8 mouse cellular contexts compared by ENCODE assay signal in the genomic region with DNA sequence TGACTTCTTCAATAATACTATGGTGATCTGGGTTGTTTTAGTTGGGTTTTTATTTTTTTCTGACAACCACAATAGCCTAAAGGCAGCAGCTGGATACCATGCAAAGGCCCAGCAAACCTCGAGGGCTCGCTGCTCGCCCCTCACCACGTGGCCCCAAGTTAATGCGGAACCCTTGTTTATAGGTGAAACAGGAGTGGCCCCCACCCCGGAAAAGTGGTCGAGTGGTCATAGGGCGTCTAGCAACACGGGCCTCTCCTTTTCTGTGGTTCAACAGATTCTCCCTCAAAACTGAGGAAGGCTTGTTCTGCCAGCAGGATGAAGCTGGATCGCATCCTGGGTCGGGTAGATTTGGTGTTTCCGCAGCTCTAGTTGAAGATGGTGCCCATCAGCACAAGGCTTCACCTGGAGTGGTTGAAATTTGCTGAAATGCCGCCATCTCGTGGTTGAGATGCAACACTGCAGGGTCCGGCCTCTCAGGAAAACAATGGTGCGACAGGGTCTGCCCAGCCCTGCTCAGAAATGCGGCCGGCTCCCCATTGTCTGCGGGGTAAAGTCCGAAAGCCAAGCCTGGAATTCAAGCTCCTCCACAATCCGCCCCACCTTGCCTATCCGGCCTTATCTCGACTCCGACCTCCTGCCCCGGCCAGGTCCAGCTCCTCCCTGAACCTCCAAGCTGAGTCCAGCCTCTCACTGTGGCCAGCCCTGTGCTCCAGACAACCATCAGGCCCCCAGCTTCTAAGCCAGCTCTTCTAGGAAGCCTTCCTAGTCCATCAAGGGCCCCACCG. TPM values are rescaled to one million over a fixed set of nuclear protein-coding genes. Genes with fewer than 3 reads are reported as not detected.
DNase-seq lines count a peak whose midpoint lies in the region; ATAC-seq lines count a peak whose summit lies in the region.

No protein-coding gene starts in this region.

- H3K4me1 ChIP-seq in intestine, embryonic 15.5 days (replicated peaks): peaks cover 10% of the 10 kb centered on the region

- WGBS in intestine, embryonic 15.5 days: 19% methylated on average over 26 of the region's 26 CpGs

- no peaks in the 10 kb centered on the region for H3K27me3 ChIP-seq in intestine, embryonic 15.5 days (replicated peaks)

- no peak overlapping the region for H3K4me3 ChIP-seq in intestine, embryonic 15.5 days (replicated peaks)

- H3K4me2 ChIP-seq in intestine, embryonic 15.5 days (replicated peaks): peak overlapping the region; percentile 64

- peak overlapping the region; percentile 36 for H3K9ac ChIP-seq in intestine, embryonic 15.5 days

- intact Hi-C loops in gastrocnemius, postnatal 36 days (cut with DNase I): loop anchor here (1.0 to 10.0 kb wide), 4 partner anchors 174 to 492 kb away; partner anchors contain the start of genes Gm17482 and Pparg
- intact Hi-C loops in left cerebral cortex, postnatal 14 days (cut with DNase I): loop anchor here (2.0 to 5.0 kb wide), 3 partner anchors 267 to 492 kb away; partner anchors contain the start of gene Gm17482

- peak; percentile 89 for ATAC-seq in intestine, embryonic 15.5 days

- H3K27ac ChIP-seq in intestine, embryonic 15.5 days: peak overlapping the region; percentile 33; the same call in 1 of the 2 replicates

- H3K9me3 ChIP-seq in intestine, embryonic 15.5 days: no peaks in the 10 kb centered on the region

- DNase-seq in adrenal gland, adult 18-20 months (ENCODE audit: low spot score in 2 of 2): peak; percentile 78 to 80
- peak; percentile 94 for DNase-seq in embryo, embryonic 10.5 days (ENCODE audit: low spot score)
- peak; percentile 62 to 75 for DNase-seq in gastrocnemius, postnatal 36 days
- peak; percentile 76 to 84 for DNase-seq in left cerebral cortex, postnatal 14 days (ENCODE audit: low spot score in 2 of 2)
- peak; percentile 90 for DNase-seq in mesoderm, embryonic 11.5 days (ENCODE audit: low read depth, low spot score)
- peak; percentile 64 for DNase-seq in right cerebral cortex, postnatal 36 days (ENCODE audit: low spot score in 2 of 2)
- peak; percentile 78 to 84 for DNase-seq in urinary bladder, postnatal 4 days (ENCODE audit: low spot score in 2 of 2)

- no peaks in the 10 kb centered on the region for H3K36me3 ChIP-seq in intestine, embryonic 15.5 days

RNA-seq across cellular contexts. Expression of gene Tsen2, which starts 5.6 kb away (rescaled TPM):
- 1 to 10 TPM; 6.8 to 8.7 TPM for total RNA-seq in adrenal gland, adult 18-20 months (2021)
- total RNA-seq in gastrocnemius, postnatal 36 days (2021): 1 to 10 TPM; 5.0 to 5.9 TPM
- 26.9 and 27.4 TPM in 2 replicates for polyA plus RNA-seq in intestine, embryonic 15.5 days (2015; fragmentation: Nextera tagmentation; extraction: Ambion mirVana)
- 10 to 100 TPM; 19.5 to 21.2 TPM for total RNA-seq in left cerebral cortex, postnatal 14 days (2021)

RNA-seq across cellular contexts. Expression of gene Mkrn2os, which starts 53.5 kb away (rescaled TPM):
- not detected for total RNA-seq in adrenal gland, adult 18-20 months (2021)
- under 1 TPM in 1 of 2 experiments, not detected in 1; 0.20 TPM for total RNA-seq in gastrocnemius, postnatal 36 days (2021)
- 33.1 and 36.9 TPM in 2 replicates for polyA plus RNA-seq in intestine, embryonic 15.5 days (2015; fragmentation: Nextera tagmentation; extraction: Ambion mirVana)
- total RNA-seq in left cerebral cortex, postnatal 14 days (2021): not detected
